Mouse (Mus musculus) CH12.LX (cell line): ENCODE measurements around the gene Dnajc25. TPM values are rescaled to one million over a fixed set of nuclear protein-coding genes. Genes with fewer than 3 reads are reported as not detected.
A peak's percentile ranks its signal among the peaks of the same experiment; 100 is the strongest.

Source experiments
- DNase-seq: peaks from one replicate; pipeline ENCODE4 v3.0.0-alpha.2; 2013; ENCODE audit errors: extremely low read depth
- H3K27ac ChIP-seq: 2 replicates; pipeline ENCODE4 v1.5.1; 2012; ENCODE audit warnings: low read depth, mild to moderate bottlenecking, control low read depth, moderate library complexity; ENCODE audit not compliant: insufficient read depth
- H3K27me3 ChIP-seq: replicated peaks from 2 replicates; pipeline ENCODE3; 2012; ENCODE audit warnings: inconsistent platforms
- H3K36me3 ChIP-seq, 2 experiments: replicated peaks in 1 of 2; 2 replicates each; pipeline versions ENCODE3 to v1.6.1; 2012; ENCODE audit warnings: inconsistent platforms in 1 of 2, low read length in 1 of 2, mild to moderate bottlenecking in 1 of 2, mixed read lengths in 1 of 2, moderate library complexity in 1 of 2; ENCODE audit not compliant: control insufficient read depth in 1 of 2, insufficient read depth in 1 of 2
- H3K4me1 ChIP-seq, 2 experiments: 2 replicates each; pipeline ENCODE4 v1.6.1; 2012; ENCODE audit warnings: inconsistent platforms in 1 of 2, moderate library complexity in 1 of 2; ENCODE audit not compliant: insufficient read depth in 2 of 2, control insufficient read depth in 1 of 2
- H3K4me2 ChIP-seq: 2 replicates; pipeline ENCODE4 v1.6.1; 2012; ENCODE audit warnings: low read depth, mild to moderate bottlenecking, control low read depth; ENCODE audit not compliant: poor library complexity, insufficient read depth, severe bottlenecking
- H3K4me3 ChIP-seq, 3 experiments: fragments of 150-350 bp in 1 of 3; sonication (generic) in 1 of 3; replicated peaks in 1 of 3; 2 replicates each; pipeline versions ENCODE3 to v1.5.1; 2011 to 2012; ENCODE audit warnings: low read depth in 2 of 3, low read length in 2 of 3, mild to moderate bottlenecking in 2 of 3, moderate library complexity in 2 of 3, control low read depth in 1 of 3, improper control_type of control experiment in 1 of 3, inconsistent platforms in 1 of 3, mixed read lengths in 1 of 3; ENCODE audit not compliant: poor library complexity in 1 of 3
- H3K79me2 ChIP-seq: replicated peaks from 2 replicates; pipeline ENCODE4 v1.6.1; 2012; ENCODE audit warnings: mild to moderate bottlenecking, moderate library complexity; ENCODE audit not compliant: control insufficient read depth, poor library complexity, insufficient read depth, severe bottlenecking; ENCODE audit errors: extremely low read depth
- H3K9ac ChIP-seq: 2 replicates; pipeline ENCODE4 v1.6.1; 2012; ENCODE audit warnings: low read depth, mild to moderate bottlenecking, control low read depth, moderate library complexity; ENCODE audit not compliant: insufficient read depth
- H3K9me3 ChIP-seq: replicated peaks from 2 replicates; pipeline ENCODE3; 2012; ENCODE audit warnings: low read length, inconsistent platforms, mixed read lengths
- BHLHE40 ChIP-seq: IDR thresholded peaks from 2 replicates; pipeline ENCODE4 v1.6.1; 2011; ENCODE audit warnings: mild to moderate bottlenecking, low read depth, low read length, improper control_type of control experiment
- CTCF ChIP-seq, 2 experiments: IDR thresholded peaks in 1 of 2; conservative IDR thresholded peaks in 1 of 2; 2 replicates each; pipeline ENCODE4 v1.5.1; 2011 to 2012; ENCODE audit warnings: low read depth in 2 of 2, low read length in 2 of 2, improper control_type of control experiment in 1 of 2, inconsistent platforms in 1 of 2, mild to moderate bottlenecking in 1 of 2, moderate library complexity in 1 of 2
- EP300 ChIP-seq: IDR thresholded peaks from 2 replicates; pipeline ENCODE4 v1.6.1; 2011; ENCODE audit warnings: low read length, improper control_type of control experiment
- ETS1 ChIP-seq: conservative IDR thresholded peaks from 2 replicates; pipeline ENCODE4 v1.6.1; 2012; ENCODE audit warnings: low read depth, mild to moderate bottlenecking, inconsistent platforms, low read length, improper control_type of control experiment, moderate library complexity
- HCFC1 ChIP-seq: IDR thresholded peaks from 2 replicates; pipeline ENCODE4 v1.6.1; 2012; ENCODE audit warnings: low read depth, mild to moderate bottlenecking, inconsistent platforms, low read length, improper control_type of control experiment
- IRF4 ChIP-seq: IDR thresholded peaks from 2 replicates; pipeline ENCODE4 v1.6.1; 2014; ENCODE audit warnings: low read depth, mild to moderate bottlenecking, inconsistent platforms, low read length, improper control_type of control experiment
- JUN ChIP-seq: IDR thresholded peaks from 2 replicates; pipeline ENCODE4 v1.6.1; 2011; ENCODE audit warnings: low read depth, mild to moderate bottlenecking, low read length, improper control_type of control experiment, moderate library complexity; ENCODE audit not compliant: insufficient read depth
- JUND ChIP-seq: conservative IDR thresholded peaks from 2 replicates; pipeline ENCODE4 v1.6.1; 2011; ENCODE audit warnings: low read depth, low read length, improper control_type of control experiment
- MAZ ChIP-seq: IDR thresholded peaks from 2 replicates; pipeline ENCODE4 v1.6.1; 2012; ENCODE audit warnings: low read depth, mild to moderate bottlenecking, inconsistent platforms, low read length, improper control_type of control experiment, moderate library complexity
- MEF2A ChIP-seq: IDR thresholded peaks from 2 replicates; pipeline ENCODE4 v1.6.1; 2014; ENCODE audit warnings: low read depth, mild to moderate bottlenecking, inconsistent platforms, low read length, improper control_type of control experiment, borderline replicate concordance
- MYC ChIP-seq: IDR thresholded peaks from 2 replicates; pipeline ENCODE4 v1.6.1; 2011; ENCODE audit warnings: low read depth, mild to moderate bottlenecking, improper control_type of control experiment, low read length
- NRF1 ChIP-seq: IDR thresholded peaks from 2 replicates; pipeline ENCODE4 v1.6.1; 2014; ENCODE audit warnings: low read depth, mild to moderate bottlenecking, inconsistent platforms, low read length, improper control_type of control experiment, moderate library complexity
- PAX5 ChIP-seq: IDR thresholded peaks from 2 replicates; pipeline ENCODE4 v1.6.1; 2012; ENCODE audit warnings: low read length, inconsistent platforms, mixed read lengths
- USF1 ChIP-seq: IDR thresholded peaks from 2 replicates; pipeline ENCODE4 v1.6.1; 2014; ENCODE audit warnings: low read depth, mild to moderate bottlenecking, inconsistent platforms, low read length, improper control_type of control experiment
- ZKSCAN1 ChIP-seq: IDR thresholded peaks from 2 replicates; pipeline ENCODE4 v1.6.1; 2012; ENCODE audit warnings: low read depth, inconsistent platforms, low read length, improper control_type of control experiment, borderline replicate concordance
- dilution Hi-C: fragments of 300-500 bp; cut with MboI; formaldehyde crosslinking; loops from 2 replicates; pipeline ENCODE4 v1.14.3; 2020; ENCODE audit warnings: low sequenced_read_pairs; ENCODE audit not compliant: extremely low pct_unique_long_range_greater_than_20kb, extremely low pct_ligation_motif_present
- in situ Hi-C: fragments of 300-500 bp; cut with MboI; formaldehyde crosslinking; loops from 3 replicates; pipeline ENCODE4 v1.14.3; 2019; ENCODE audit warnings: low sequenced_read_pairs, low pct_ligation_motif_present, low pct_unique_long_range_greater_than_20kb, mixed read lengths
- polyA plus RNA-seq: library from polyadenylated mRNA; unstranded; fragments of >175 nt; gene quantifications from 2 replicates; pipeline ENCODE4 v1.2.1, GENCODE M21; 2012; ENCODE audit warnings: low read depth; ENCODE audit not compliant: insufficient read length
- total RNA-seq, 2 experiments: library from RNA; depleted of rRNA; stranded (reverse); fragments of 300-350 nt in 1 of 2; fragments of >200 nt in 1 of 2; gene quantifications; 2 replicates each; pipeline ENCODE4 v1.2.3; 2012 to 2014

Gene Dnajc25
- total and polyA plus RNA-seq, 3 experiments, result 2.7 to 7.0 (median 3.8) TPM

DNA sequence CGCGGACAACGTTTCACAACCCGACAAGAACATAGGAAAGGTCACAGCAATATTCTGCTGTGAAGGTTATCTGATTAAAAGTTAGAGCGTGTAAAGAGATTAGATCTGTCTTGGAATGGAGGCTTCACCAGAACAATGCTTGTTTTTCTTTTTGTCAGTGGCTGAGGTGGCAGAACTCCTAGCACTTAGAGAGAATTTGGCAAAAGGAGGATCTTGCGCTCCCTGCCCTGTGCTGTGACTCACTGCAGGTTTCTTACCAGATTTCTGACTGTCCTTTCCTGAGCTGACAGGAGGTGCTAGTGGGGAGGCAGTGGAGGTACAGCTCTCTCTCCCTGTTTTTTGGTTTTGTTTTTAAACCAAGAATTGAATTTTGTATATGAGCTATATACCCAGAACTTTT lies 12.2 kb downstream of the Dnajc25 start:
- Histone ChIP-seq H3K36me3 (peaks cover 0 to 2% of the 10 kb centered on the region in 2 experiments), H3K4me1 (peaks cover 18 to 69% of the 10 kb centered on the region in 2 experiments), H3K4me2 (no peak overlapping the region), H3K9ac (no peak overlapping the region), H3K4me3 (no peak overlapping the region), H3K27ac (no peak overlapping the region), H3K9me3 (no peaks in the 10 kb centered on the region), H3K27me3 (no peaks in the 10 kb centered on the region), H3K79me2 (peaks cover 18% of the 10 kb centered on the region)
- no peak for DNase-seq
- dilution Hi-C loops (no loop called here), in situ Hi-C loops (no loop called here)
- TF ChIP-seq NRF1 (no peak), PAX5 (no peak), IRF4 (no peak), HCFC1 (no peak), MYC (no peak), MAZ (no peak)

DNA sequence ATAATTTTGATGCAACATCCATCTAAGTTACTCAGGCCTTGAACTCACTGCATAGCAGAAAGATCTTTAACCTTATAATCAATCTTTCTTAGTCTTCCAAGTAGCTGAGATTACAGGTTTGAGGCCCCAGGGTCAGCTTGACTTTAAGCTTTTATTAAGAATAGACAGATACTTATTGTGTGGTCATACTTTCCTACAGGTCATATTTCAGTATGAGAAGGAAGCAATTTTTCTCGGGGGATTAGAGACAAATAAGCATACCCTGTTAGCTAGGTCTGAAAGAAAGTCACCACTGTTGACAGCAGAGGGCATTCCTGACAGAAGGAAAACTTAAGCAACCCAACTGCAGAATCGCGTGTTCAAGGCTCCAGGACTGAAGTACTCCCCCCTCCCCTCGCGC lies 13.1 kb downstream of the Dnajc25 start:
- Histone ChIP-seq H3K27me3 (no peaks in the 10 kb centered on the region), H3K4me1 (peaks cover 18 to 64% of the 10 kb centered on the region in 2 experiments), H3K36me3 (peaks cover 0 to 2% of the 10 kb centered on the region in 2 experiments), H3K9me3 (no peaks in the 10 kb centered on the region), H3K4me2 (no peak overlapping the region), H3K4me3 (no peak overlapping the region), H3K79me2 (peaks cover 18% of the 10 kb centered on the region), H3K9ac (no peak overlapping the region), H3K27ac (no peak overlapping the region)
- DNase-seq, result no peak
- dilution Hi-C loops, result no loop called here
- TF ChIP-seq JUND (peak; percentile 50; the same call in 1 of the 2 replicates), BHLHE40 (no peak), JUN (peak; percentile 55; the same call in 1 of the 2 replicates), CTCF (conservative IDR thresholded peaks at IDR 0.05 in 1 of 2, IDR thresholded peaks at IDR 0.05 in 1 of 2; ENCODE audit: low read depth in 2 of 2, low read length in 2 of 2) (0 out of 4 replicates have a peak, but pooled peaks of 1 of the 2 experiments have one; percentile 5), ETS1 (no peak), ZKSCAN1 (no peak), USF1 (no peak)
- in situ Hi-C loops, result no loop called here

DNA sequence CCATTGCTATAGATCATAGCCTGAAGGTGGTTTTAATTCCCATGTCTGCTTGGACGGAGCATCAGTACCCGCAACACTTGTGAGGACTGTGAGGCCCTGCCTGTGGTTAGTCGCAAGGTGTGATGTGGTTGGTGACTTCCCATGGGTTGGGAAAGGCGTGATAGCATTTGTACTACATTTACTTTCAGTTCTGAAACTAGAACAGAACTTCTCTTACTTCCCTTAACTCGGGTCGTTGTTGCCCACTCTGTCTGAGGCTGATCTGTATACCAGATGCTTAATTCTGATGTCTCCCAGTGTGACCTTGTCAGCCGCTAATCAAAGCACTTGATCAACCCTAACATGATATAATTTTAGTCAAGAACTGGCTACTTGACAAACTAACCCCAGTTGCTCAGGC lies 14.3 kb downstream of the Dnajc25 start:
- in situ Hi-C loops, result no loop called here
- Histone ChIP-seq H3K9me3 (no peaks in the 10 kb centered on the region), H3K4me2 (peak overlapping the region; percentile 71), H3K4me1 (peaks cover 18 to 60% of the 10 kb centered on the region in 2 experiments), H3K27ac (no peak overlapping the region), H3K9ac (no peak overlapping the region), H3K79me2 (peaks cover 11% of the 10 kb centered on the region), H3K4me3 (peak overlapping the region in 1 of 3 experiments; percentile 18), H3K36me3 (peaks cover 2 to 12% of the 10 kb centered on the region in 2 experiments), H3K27me3 (no peaks in the 10 kb centered on the region)
- TF ChIP-seq BHLHE40, result peak; percentile 71
- TF ChIP-seq MEF2A, result no peak
- 0 out of 2 replicates have a peak, but pooled peaks have one; percentile 30 for TF ChIP-seq ETS1
- TF ChIP-seq EP300, result peak; percentile 60
- peak; percentile 70 for TF ChIP-seq IRF4
- dilution Hi-C loops, result no loop called here
- DNase-seq, result no peak
